Mouse (Mus musculus): ENCODE measurements around the gene Ptpn14. TPM values are rescaled to one million over a fixed set of nuclear protein-coding genes. Genes with fewer than 3 reads are reported as not detected.

Ptpn14 gene
- polyA plus RNA-seq, 1 experiment from 2014 or later: 16.1 TPM

GRCm38 (mm10) chr1:189792560-189793195 is 64.6 kb downstream of the Ptpn14 start:
- H3K4me1 ChIP-seq (ENCODE audit: insufficient read depth, low read length): peaks cover 72% of the 10 kb centered on the region
- 24% methylated on average over 14 of the region's 14 CpGs for WGBS

DNA sequence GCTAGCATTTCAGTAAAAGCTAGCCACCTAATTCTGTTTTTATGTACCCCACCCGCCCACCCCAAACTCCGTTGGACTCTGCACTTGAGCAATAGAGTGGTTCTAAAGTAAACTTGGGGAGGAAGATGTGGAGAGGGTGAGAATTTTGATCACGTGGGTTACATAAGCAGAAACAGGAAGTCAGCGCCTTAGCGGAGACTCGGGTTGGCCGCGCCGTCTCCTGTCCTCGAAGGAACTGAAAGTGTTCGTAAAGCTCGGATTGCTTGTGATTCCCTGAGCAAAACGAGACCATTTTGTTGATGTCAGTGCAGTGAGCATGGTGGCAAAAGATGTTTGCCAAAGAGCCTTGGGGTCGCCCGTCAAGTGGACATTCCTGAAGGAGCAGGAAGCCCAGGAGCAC is 70.9 kb downstream of the Ptpn14 start:
- Histone ChIP-seq H3K9me3 (ENCODE audit: low read length) (no peaks in the 10 kb centered on the region), H3K36me3 (ENCODE audit: insufficient read depth, low read length) (peaks cover 13% of the 10 kb centered on the region), H3K4me1 (ENCODE audit: insufficient read depth, low read length) (peaks cover 26% of the 10 kb centered on the region), H3K4me2 (replicated peaks; ENCODE audit: low read depth, low read length) (no peak overlapping the region), H3K9ac (replicated peaks; ENCODE audit: low read length) (no peak overlapping the region), H3K4me3 (ENCODE audit: low read length) (no peak overlapping the region), H3K27ac (ENCODE audit: low read length) (no peak overlapping the region), H3K27me3 (ENCODE audit: insufficient read depth, low read length) (no peaks in the 10 kb centered on the region)
- ATAC-seq (ENCODE audit: low FRiP score, low TSS enrichment): no peak
- WGBS: 57% methylated on average over 15 of the region's 15 CpGs

More at GRCm38 (mm10) chr1:189792560-189793195, 64.6 kb downstream of the Ptpn14 start:
- Histone ChIP-seq H3K27me3 (ENCODE audit: insufficient read depth, low read length) (no peaks in the 10 kb centered on the region), H3K9ac (replicated peaks; ENCODE audit: low read length) (0 out of 2 replicates have a peak overlapping the region, but pooled peaks have one; percentile 16), H3K36me3 (ENCODE audit: insufficient read depth, low read length) (peaks cover 6% of the 10 kb centered on the region; the same call in 1 of the 2 replicates), H3K4me3 (ENCODE audit: low read length) (no peak overlapping the region), H3K9me3 (ENCODE audit: low read length) (no peaks in the 10 kb centered on the region), H3K4me2 (replicated peaks; ENCODE audit: low read depth, low read length) (no peak overlapping the region), H3K27ac (ENCODE audit: low read length) (peak overlapping the region; percentile 96)
- no peak for ATAC-seq (ENCODE audit: low FRiP score, low TSS enrichment)

DNA sequence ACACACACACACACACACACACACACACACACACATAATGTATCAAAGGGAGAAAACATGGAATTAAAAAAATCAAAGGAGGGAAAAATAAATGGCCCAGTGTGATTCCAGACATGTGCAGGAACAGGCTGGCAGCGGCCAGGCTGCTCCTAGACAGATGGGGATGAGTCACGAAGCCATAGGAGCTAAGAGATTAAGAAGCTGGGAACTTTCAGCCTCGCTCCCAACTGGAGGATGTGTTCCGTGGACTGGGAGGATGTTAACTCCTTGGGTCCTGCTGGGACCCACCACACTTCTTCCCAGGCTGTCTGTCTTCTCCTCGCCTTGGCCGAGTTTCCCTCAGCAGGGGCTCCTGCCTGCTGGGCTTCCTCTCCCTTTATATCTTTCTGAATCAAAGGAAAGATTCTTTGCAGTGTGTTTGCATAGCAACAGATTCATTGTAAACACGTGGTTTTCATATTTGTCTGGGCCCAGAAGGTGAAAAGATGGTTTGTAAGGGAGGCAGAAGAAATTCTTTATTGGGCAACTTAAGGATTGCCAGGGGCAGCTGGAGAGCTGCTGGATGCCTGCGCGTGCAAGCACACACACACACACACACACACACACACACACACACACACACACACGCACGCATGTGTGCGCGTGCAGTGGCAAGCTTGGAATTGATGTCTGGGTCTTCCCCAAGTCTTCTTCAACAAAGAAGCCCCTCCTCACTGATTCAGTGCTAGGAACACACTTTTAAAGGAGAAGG is 72.3 kb downstream of the Ptpn14 start:
- Histone ChIP-seq H3K9ac (replicated peaks; ENCODE audit: low read length) (no peak overlapping the region), H3K27me3 (ENCODE audit: insufficient read depth, low read length) (no peaks in the 10 kb centered on the region), H3K4me3 (ENCODE audit: low read length) (no peak overlapping the region), H3K27ac (ENCODE audit: low read length) (no peak overlapping the region), H3K4me2 (replicated peaks; ENCODE audit: low read depth, low read length) (no peak overlapping the region), H3K4me1 (ENCODE audit: insufficient read depth, low read length) (peaks cover 18% of the 10 kb centered on the region), H3K36me3 (ENCODE audit: insufficient read depth, low read length) (peaks cover 13% of the 10 kb centered on the region), H3K9me3 (ENCODE audit: low read length) (no peaks in the 10 kb centered on the region)
- WGBS: 82% methylated on average over 13 of the region's 13 CpGs
- ATAC-seq (ENCODE audit: low FRiP score, low TSS enrichment): no peak

- H3K4me3 ChIP-seq (ENCODE audit: low read length): no peak overlapping the region
- H3K27ac ChIP-seq (ENCODE audit: low read length): no peak overlapping the region
- no peak overlapping the region for H3K9ac ChIP-seq (replicated peaks; ENCODE audit: low read length)
- H3K4me1 ChIP-seq (ENCODE audit: insufficient read depth, low read length): peaks cover 11% of the 10 kb centered on the region
- peaks cover 13% of the 10 kb centered on the region for H3K36me3 ChIP-seq (ENCODE audit: insufficient read depth, low read length)
- no peaks in the 10 kb centered on the region for H3K27me3 ChIP-seq (ENCODE audit: insufficient read depth, low read length)
- WGBS: 77% methylated on average over 4 of the region's 4 CpGs
- ATAC-seq (ENCODE audit: low FRiP score, low TSS enrichment): peak; percentile 37; the same call in 1 of the 2 replicates
- H3K4me2 ChIP-seq (replicated peaks; ENCODE audit: low read depth, low read length): no peak overlapping the region
- no peaks in the 10 kb centered on the region for H3K9me3 ChIP-seq (ENCODE audit: low read length)
Measured at GRCm38 (mm10) chr1:189801303-189801702, 73.2 kb downstream of the Ptpn14 start.

GRCm38 (mm10) chr1:189802575-189802974 is 74.5 kb downstream of the Ptpn14 start:
- Histone ChIP-seq H3K36me3 (ENCODE audit: insufficient read depth, low read length) (peaks cover 13% of the 10 kb centered on the region), H3K9ac (replicated peaks; ENCODE audit: low read length) (no peak overlapping the region), H3K4me1 (ENCODE audit: insufficient read depth, low read length) (peaks cover 19% of the 10 kb centered on the region), H3K27ac (ENCODE audit: low read length) (no peak overlapping the region), H3K27me3 (ENCODE audit: insufficient read depth, low read length) (no peaks in the 10 kb centered on the region), H3K4me3 (ENCODE audit: low read length) (no peak overlapping the region), H3K9me3 (ENCODE audit: low read length) (no peaks in the 10 kb centered on the region), H3K4me2 (replicated peaks; ENCODE audit: low read depth, low read length) (no peak overlapping the region)
- 93% methylated on average over 4 of the region's 4 CpGs for WGBS
- no peak for ATAC-seq (ENCODE audit: low FRiP score, low TSS enrichment)

DNA sequence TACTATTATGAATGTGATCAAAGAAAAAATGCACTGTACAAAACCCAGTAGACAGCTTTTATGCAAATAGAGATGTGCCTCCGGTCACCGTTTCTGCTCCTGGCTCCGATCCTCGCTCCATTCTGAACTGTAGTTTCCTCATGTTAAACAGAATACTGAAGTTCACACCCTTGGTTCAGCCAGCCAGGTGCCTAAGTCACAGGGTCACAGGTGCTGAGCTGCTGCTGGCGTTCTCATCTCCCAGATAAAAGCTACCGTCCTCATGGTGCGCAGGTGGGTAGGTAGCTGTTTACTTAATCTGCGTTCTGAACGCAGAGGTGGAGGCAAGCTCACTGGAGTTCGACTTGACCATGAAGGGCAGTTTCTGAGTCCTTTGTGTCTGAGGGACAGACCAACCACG is 75.7 kb downstream of the Ptpn14 start:
- peaks cover 19% of the 10 kb centered on the region for H3K36me3 ChIP-seq (ENCODE audit: insufficient read depth, low read length)
- H3K4me2 ChIP-seq (replicated peaks; ENCODE audit: low read depth, low read length): no peak overlapping the region
- H3K27me3 ChIP-seq (ENCODE audit: insufficient read depth, low read length): no peaks in the 10 kb centered on the region
- H3K9me3 ChIP-seq (ENCODE audit: low read length): no peaks in the 10 kb centered on the region
- H3K4me1 ChIP-seq (ENCODE audit: insufficient read depth, low read length): peaks cover 16% of the 10 kb centered on the region
- no peak overlapping the region for H3K27ac ChIP-seq (ENCODE audit: low read length)
- no peak for ATAC-seq (ENCODE audit: low FRiP score, low TSS enrichment)
- no peak overlapping the region for H3K9ac ChIP-seq (replicated peaks; ENCODE audit: low read length)
- H3K4me3 ChIP-seq (ENCODE audit: low read length): no peak overlapping the region
- 86% methylated on average over 11 of the region's 11 CpGs for WGBS

- Histone ChIP-seq H3K27ac (ENCODE audit: low read length) (no peak overlapping the region), H3K9me3 (ENCODE audit: low read length) (no peaks in the 10 kb centered on the region), H3K36me3 (ENCODE audit: insufficient read depth, low read length) (peaks cover 18% of the 10 kb centered on the region), H3K27me3 (ENCODE audit: insufficient read depth, low read length) (no peaks in the 10 kb centered on the region), H3K4me3 (ENCODE audit: low read length) (no peak overlapping the region), H3K9ac (replicated peaks; ENCODE audit: low read length) (no peak overlapping the region), H3K4me2 (replicated peaks; ENCODE audit: low read depth, low read length) (no peak overlapping the region), H3K4me1 (ENCODE audit: insufficient read depth, low read length) (peaks cover 11% of the 10 kb centered on the region; the same call in 1 of the 2 replicates)
- 74% methylated on average over 13 of the region's 13 CpGs for WGBS
- ATAC-seq (ENCODE audit: low FRiP score, low TSS enrichment): no peak
Measured at GRCm38 (mm10) chr1:189806533-189807297, 78.6 kb downstream of the Ptpn14 start.

DNA sequence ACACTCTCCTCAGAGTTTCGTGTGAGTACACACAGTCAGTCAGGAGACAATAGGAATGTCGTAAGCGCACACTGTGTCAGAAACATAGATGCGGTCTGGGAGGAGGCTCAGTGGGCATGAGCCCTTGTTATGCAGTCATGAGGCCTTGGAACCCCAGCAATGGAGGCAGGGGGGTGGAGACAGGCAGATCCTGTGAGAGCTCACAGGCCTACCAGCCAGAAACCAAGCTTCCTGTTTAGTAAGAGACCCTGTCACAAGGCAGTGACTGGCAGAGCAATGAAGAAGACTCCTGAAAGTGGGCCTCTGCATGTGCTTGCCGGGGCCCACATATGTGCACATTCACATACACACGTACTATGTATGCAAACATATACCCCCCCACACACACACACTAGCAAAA is 79.9 kb downstream of the Ptpn14 start:
- no peak overlapping the region for H3K27ac ChIP-seq (ENCODE audit: low read length)
- H3K36me3 ChIP-seq (ENCODE audit: insufficient read depth, low read length): 0 out of 2 replicates have a peak, but pooled peaks cover 7% of the 10 kb centered on the region
- peaks cover 12% of the 10 kb centered on the region; the same call in 1 of the 2 replicates for H3K4me1 ChIP-seq (ENCODE audit: insufficient read depth, low read length)
- H3K27me3 ChIP-seq (ENCODE audit: insufficient read depth, low read length): no peaks in the 10 kb centered on the region
- 95% methylated on average over 6 of the region's 6 CpGs for WGBS
- no peaks in the 10 kb centered on the region for H3K9me3 ChIP-seq (ENCODE audit: low read length)
- ATAC-seq (ENCODE audit: low FRiP score, low TSS enrichment): no peak
- no peak overlapping the region for H3K4me2 ChIP-seq (replicated peaks; ENCODE audit: low read depth, low read length)
- H3K9ac ChIP-seq (replicated peaks; ENCODE audit: low read length): no peak overlapping the region
- no peak overlapping the region for H3K4me3 ChIP-seq (ENCODE audit: low read length)

DNA sequence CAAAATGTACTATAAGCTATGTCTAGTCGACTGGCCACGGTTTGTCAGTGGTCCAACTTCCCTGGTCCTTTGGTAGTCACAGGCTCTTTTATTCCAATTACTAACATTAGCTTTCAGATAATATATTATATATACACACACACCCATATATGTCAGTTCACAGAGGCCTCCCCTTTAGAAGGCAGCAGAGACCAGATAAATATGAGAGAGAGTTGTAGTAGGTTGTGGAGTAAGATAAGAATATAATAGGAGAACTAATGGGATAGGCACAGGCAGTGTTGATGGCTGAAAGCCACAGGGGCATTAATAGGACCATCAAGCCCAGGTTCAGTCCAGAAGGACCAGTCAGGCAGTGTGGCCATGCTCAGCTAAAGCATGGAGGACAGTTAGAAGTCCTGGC is 80.4 kb downstream of the Ptpn14 start:
- no peak overlapping the region for H3K4me3 ChIP-seq (ENCODE audit: low read length)
- WGBS: 92% methylated on average over 2 of the region's 2 CpGs
- H3K4me2 ChIP-seq (replicated peaks; ENCODE audit: low read depth, low read length): no peak overlapping the region
- ATAC-seq (ENCODE audit: low FRiP score, low TSS enrichment): no peak
- H3K27ac ChIP-seq (ENCODE audit: low read length): no peak overlapping the region
- H3K9me3 ChIP-seq (ENCODE audit: low read length): no peaks in the 10 kb centered on the region
- H3K36me3 ChIP-seq (ENCODE audit: insufficient read depth, low read length): 0 out of 2 replicates have a peak, but pooled peaks cover 7% of the 10 kb centered on the region
- no peak overlapping the region for H3K9ac ChIP-seq (replicated peaks; ENCODE audit: low read length)
- peaks cover 12% of the 10 kb centered on the region; the same call in 1 of the 2 replicates for H3K4me1 ChIP-seq (ENCODE audit: insufficient read depth, low read length)
- H3K27me3 ChIP-seq (ENCODE audit: insufficient read depth, low read length): no peaks in the 10 kb centered on the region

Data from kidney, embryonic 16.5 days (tissue).